Comparison of ENCODE assay signal across 18 mouse cellular contexts in genomic region chr13:102544359-102545165, GRCm38 (mm10).
DNase-seq lines count a peak whose midpoint lies in the region; ATAC-seq lines count a peak whose summit lies in the region.
"Had no signal": no experiment of that assay in that cellular context is flagged by ENCODE, and none has a peak within 500 bp of the region (broad histone marks: within the 10 kb centered on the region; RNA-seq: fewer than 3 reads in every experiment).

No protein-coding gene starts in this region.

- no peak overlapping the region for H3K9ac ChIP-seq in embryonic facial prominence, embryonic 12.5 days
- no peak overlapping the region for H3K9ac ChIP-seq in neural tube, embryonic 11.5 days (ENCODE audit: low read length)
- no peak overlapping the region for H3K9ac ChIP-seq in neural tube, embryonic 15.5 days (replicated peaks)
- H3K9ac ChIP-seq in hindbrain, embryonic 16.5 days (ENCODE audit: low read depth, low read length) = no peak overlapping the region
- H3K9ac ChIP-seq in neural tube, embryonic 14.5 days (replicated peaks; ENCODE audit: low read depth, low read length) = no peak overlapping the region
- H3K9ac ChIP-seq: heart, embryonic 12.5 days; lung, embryonic 15.5 days had no signal

- 53% methylated on average over 5 of the region's 5 CpGs for WGBS in embryonic facial prominence, embryonic 12.5 days
- WGBS in embryonic facial prominence, embryonic 10.5 days = 59% methylated on average over 5 of the region's 5 CpGs
- WGBS in neural tube, embryonic 11.5 days = 42% methylated on average over 5 of the region's 5 CpGs
- 36% methylated on average over 5 of the region's 5 CpGs for WGBS in neural tube, embryonic 15.5 days
- 28% methylated on average over 5 of the region's 5 CpGs for WGBS in hindbrain, embryonic 16.5 days
- WGBS in neural tube, embryonic 14.5 days = 32% methylated on average over 5 of the region's 5 CpGs

- H3K4me2 ChIP-seq in embryonic facial prominence, embryonic 12.5 days (replicated peaks) = no peak overlapping the region
- no peak overlapping the region for H3K4me2 ChIP-seq in neural tube, embryonic 11.5 days (ENCODE audit: low read depth)
- H3K4me2 ChIP-seq in neural tube, embryonic 15.5 days = no peak overlapping the region
- no peak overlapping the region for H3K4me2 ChIP-seq in hindbrain, embryonic 16.5 days (ENCODE audit: low read length)
- H3K4me2 ChIP-seq in neural tube, embryonic 14.5 days (ENCODE audit: low read depth, low read length) = no peak overlapping the region
- H3K4me2 ChIP-seq: heart, embryonic 12.5 days; lung, embryonic 15.5 days had no signal

- ATAC-seq in embryonic facial prominence, embryonic 12.5 days (ENCODE audit: insufficient number of reproducible peaks, insufficient read depth, low FRiP score, low TSS enrichment) = 0 out of 2 replicates have a peak, but pooled peaks have one; percentile 22
- ATAC-seq in neural tube, embryonic 11.5 days (ENCODE audit: insufficient read depth, low FRiP score, low TSS enrichment) = peak; percentile 65; the same call in 1 of the 2 replicates
- no peak for ATAC-seq in neural tube, embryonic 15.5 days (ENCODE audit: low FRiP score)
- peak; percentile 63 for ATAC-seq in hindbrain, embryonic 16.5 days
- peak; percentile 87 for ATAC-seq in neural tube, embryonic 14.5 days (ENCODE audit: low read depth)
- ATAC-seq: activated CD4-positive, CD25-positive, alpha-beta regulatory T cell, adult 4 months had no signal

- H3K27ac ChIP-seq in embryonic facial prominence, embryonic 12.5 days = no peak overlapping the region
- no peak overlapping the region for H3K27ac ChIP-seq in embryonic facial prominence, embryonic 10.5 days (replicated peaks)
- no peak overlapping the region for H3K27ac ChIP-seq in neural tube, embryonic 11.5 days (ENCODE audit: low read depth, low read length)
- H3K27ac ChIP-seq in neural tube, embryonic 15.5 days (replicated peaks) = no peak overlapping the region
- no peak overlapping the region for H3K27ac ChIP-seq in hindbrain, embryonic 16.5 days (ENCODE audit: low read depth, low read length)
- no peak overlapping the region for H3K27ac ChIP-seq in neural tube, embryonic 14.5 days (ENCODE audit: low read depth, low read length)
- H3K27ac ChIP-seq: lung, embryonic 15.5 days; stomach, postnatal 0 days had no signal

- H3K36me3 ChIP-seq in embryonic facial prominence, embryonic 12.5 days = no peaks in the 10 kb centered on the region
- no peaks in the 10 kb centered on the region for H3K36me3 ChIP-seq in embryonic facial prominence, embryonic 10.5 days (replicated peaks)
- H3K36me3 ChIP-seq in neural tube, embryonic 11.5 days (ENCODE audit: control insufficient read depth, insufficient read depth, low read length) = no peaks in the 10 kb centered on the region
- no peaks in the 10 kb centered on the region for H3K36me3 ChIP-seq in neural tube, embryonic 15.5 days
- no peaks in the 10 kb centered on the region for H3K36me3 ChIP-seq in hindbrain, embryonic 16.5 days (ENCODE audit: control insufficient read depth, insufficient read depth, low read length)
- H3K36me3 ChIP-seq in neural tube, embryonic 14.5 days (ENCODE audit: control insufficient read depth, insufficient read depth, low read length) = no peaks in the 10 kb centered on the region
- H3K36me3 ChIP-seq: heart, embryonic 12.5 days; lung, embryonic 15.5 days had no signal

- H3K27me3 ChIP-seq in embryonic facial prominence, embryonic 12.5 days = no peaks in the 10 kb centered on the region
- H3K27me3 ChIP-seq in embryonic facial prominence, embryonic 10.5 days (replicated peaks; ENCODE audit: low read depth, poor library complexity, severe bottlenecking) = peaks cover 14% of the 10 kb centered on the region; the same call in 1 of the 2 replicates
- no peaks in the 10 kb centered on the region for H3K27me3 ChIP-seq in neural tube, embryonic 11.5 days (ENCODE audit: control insufficient read depth, insufficient read depth, low read length)
- H3K27me3 ChIP-seq in neural tube, embryonic 15.5 days (replicated peaks) = no peaks in the 10 kb centered on the region
- no peaks in the 10 kb centered on the region for H3K27me3 ChIP-seq in hindbrain, embryonic 16.5 days (replicated peaks; ENCODE audit: control insufficient read depth, insufficient read depth, low read length)
- no peaks in the 10 kb centered on the region for H3K27me3 ChIP-seq in neural tube, embryonic 14.5 days (ENCODE audit: control insufficient read depth, insufficient read depth, low read length)
- H3K27me3 ChIP-seq: lung, embryonic 15.5 days had no signal

- H3K4me3 ChIP-seq in embryonic facial prominence, embryonic 12.5 days = no peak overlapping the region
- no peak overlapping the region for H3K4me3 ChIP-seq in embryonic facial prominence, embryonic 10.5 days
- H3K4me3 ChIP-seq in neural tube, embryonic 11.5 days (ENCODE audit: low read depth, low read length) = no peak overlapping the region
- H3K4me3 ChIP-seq in neural tube, embryonic 15.5 days (replicated peaks) = no peak overlapping the region
- H3K4me3 ChIP-seq in hindbrain, embryonic 16.5 days (ENCODE audit: low read length) = no peak overlapping the region
- no peak overlapping the region for H3K4me3 ChIP-seq in neural tube, embryonic 14.5 days (ENCODE audit: low read depth, low read length)
- H3K4me3 ChIP-seq: heart, embryonic 12.5 days; lung, embryonic 15.5 days had no signal

- DNase-seq in embryonic facial prominence, embryonic 10.5 days (ENCODE audit: low spot score) = no peak
- DNase-seq in neural tube, embryonic 11.5 days (ENCODE audit: low spot score) = peak; percentile 14
- DNase-seq in cerebellum, postnatal 14 days = no peak
- DNase-seq in embryo, embryonic 10.5 days (ENCODE audit: low spot score) = no peak
- DNase-seq: adrenal gland, postnatal 25 days; cerebellum, postnatal 36 days; heart, postnatal 36 days; kidney, adult 11 months; kidney, postnatal 10 days; thymus, postnatal 4 days had no signal

- peaks cover 21% of the 10 kb centered on the region; the same call in 1 of the 2 replicates for H3K4me1 ChIP-seq in embryonic facial prominence, embryonic 12.5 days
- peaks cover 40% of the 10 kb centered on the region for H3K4me1 ChIP-seq in embryonic facial prominence, embryonic 10.5 days
- peaks cover 7% of the 10 kb centered on the region; the same call in 1 of the 2 replicates for H3K4me1 ChIP-seq in neural tube, embryonic 11.5 days (ENCODE audit: control insufficient read depth, insufficient read depth, low read length)
- H3K4me1 ChIP-seq in neural tube, embryonic 15.5 days = peaks cover 17% of the 10 kb centered on the region
- H3K4me1 ChIP-seq in hindbrain, embryonic 16.5 days (ENCODE audit: control insufficient read depth, insufficient read depth, low read depth, low read length) = 0 out of 2 replicates have a peak, but pooled peaks cover 3% of the 10 kb centered on the region
- H3K4me1 ChIP-seq in neural tube, embryonic 14.5 days (ENCODE audit: control insufficient read depth, insufficient read depth, low read length) = 0 out of 2 replicates have a peak, but pooled peaks cover 8% of the 10 kb centered on the region
- H3K4me1 ChIP-seq: lung, embryonic 15.5 days had no signal

- H3K9me3 ChIP-seq in embryonic facial prominence, embryonic 12.5 days = no peaks in the 10 kb centered on the region
- H3K9me3 ChIP-seq in embryonic facial prominence, embryonic 10.5 days = no peaks in the 10 kb centered on the region
- H3K9me3 ChIP-seq in neural tube, embryonic 11.5 days (ENCODE audit: control insufficient read depth, low read length) = no peaks in the 10 kb centered on the region
- no peaks in the 10 kb centered on the region for H3K9me3 ChIP-seq in neural tube, embryonic 15.5 days (replicated peaks)
- no peaks in the 10 kb centered on the region for H3K9me3 ChIP-seq in hindbrain, embryonic 16.5 days (ENCODE audit: control insufficient read depth, low read length)
- no peaks in the 10 kb centered on the region for H3K9me3 ChIP-seq in neural tube, embryonic 14.5 days (ENCODE audit: control insufficient read depth, low read length)
- H3K9me3 ChIP-seq: heart, embryonic 12.5 days; lung, embryonic 15.5 days had no signal
